Mouse (Mus musculus) embryo, embryonic 9.5 days (tissue): ENCODE results near the gene Haus3.

ENCODE experiments used
- DNase-seq: peaks from one replicate; pipeline ENCODE4 v3.0.0-alpha.2; 2017; ENCODE audit errors: extremely low spot score

The Haus3 gene

DNA sequence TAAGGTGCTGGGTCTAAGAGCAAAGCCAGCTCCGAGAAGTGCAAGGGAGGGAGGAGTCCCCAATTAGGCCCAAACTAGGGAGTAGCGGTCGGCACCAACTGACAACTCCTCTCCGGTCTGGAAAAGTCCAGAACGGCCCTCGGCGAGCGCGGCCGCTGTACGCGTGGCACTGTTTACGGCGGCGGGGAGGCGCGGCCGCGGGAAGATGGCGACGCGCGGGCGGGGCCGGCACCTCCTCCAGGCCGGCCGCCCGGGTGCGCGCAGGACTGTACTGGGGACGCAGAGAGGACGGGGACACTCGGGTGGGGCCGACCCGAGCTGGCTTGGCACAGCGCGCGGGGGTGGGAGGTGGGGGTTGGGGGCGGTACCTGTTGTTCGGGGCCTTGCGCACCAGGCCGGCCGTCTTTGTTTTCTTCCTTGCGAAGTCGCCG is 17.6 kb upstream of the Haus3 start:
- peak; percentile 36 for DNase-seq

- DNase-seq: no peak
These were observed 17.1 kb upstream of the Haus3 start for GRCm38 (mm10) chr5:34186391-34186790.

- DNase-seq: no peak
These were observed 16.5 kb upstream of the Haus3 start for GRCm38 (mm10) chr5:34185791-34186190.

DNA sequence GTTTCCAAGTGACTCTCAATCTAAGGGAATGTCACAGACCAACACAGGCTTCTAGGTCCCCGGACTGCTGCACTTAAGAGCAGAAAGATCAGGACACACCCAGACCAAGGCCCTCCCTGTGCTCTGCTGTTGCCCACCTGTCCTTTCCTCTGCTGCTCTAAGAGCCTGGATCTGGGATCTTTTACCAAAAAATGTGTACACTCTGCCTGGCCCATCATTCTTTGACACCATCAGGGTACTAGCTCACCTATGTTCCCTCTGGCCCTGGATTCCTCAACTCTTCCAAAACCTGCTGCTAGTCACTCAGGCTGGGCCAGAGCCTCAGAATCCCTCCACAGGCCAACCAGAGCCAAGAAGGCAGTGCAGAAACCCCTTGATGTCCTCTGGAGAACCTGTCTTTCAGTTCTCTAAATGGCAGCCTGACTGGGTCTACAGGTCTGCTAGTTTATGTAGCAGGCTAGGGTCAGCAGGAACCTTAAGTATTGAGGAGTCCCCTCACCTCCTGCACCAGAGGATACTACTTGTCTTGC is 15.8 kb upstream of the Haus3 start:
- no peak for DNase-seq

DNA sequence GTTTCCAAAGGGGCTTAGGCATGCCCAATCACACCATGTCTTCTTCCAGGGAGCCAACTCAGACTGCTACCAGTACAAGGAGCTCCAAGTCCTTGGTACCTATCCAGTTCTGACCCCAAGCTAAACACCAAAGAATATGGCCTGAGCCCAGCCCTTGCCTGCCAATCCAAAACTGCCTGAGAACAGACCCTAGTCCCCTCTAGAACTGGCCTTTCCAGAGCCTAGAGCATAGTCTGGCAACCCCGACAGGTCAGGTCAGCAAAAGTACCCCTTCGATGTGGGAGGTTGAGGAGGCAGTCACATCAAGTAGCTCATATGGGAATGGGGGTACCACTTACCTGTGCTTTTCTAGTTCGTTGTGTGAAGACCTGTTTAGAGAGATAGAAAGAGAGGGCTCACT is 14.6 kb upstream of the Haus3 start:
- no peak for DNase-seq

GRCm38 (mm10) chr5:34183156-34183880 is 14.0 kb upstream of the Haus3 start:
- DNase-seq: no peak

DNA sequence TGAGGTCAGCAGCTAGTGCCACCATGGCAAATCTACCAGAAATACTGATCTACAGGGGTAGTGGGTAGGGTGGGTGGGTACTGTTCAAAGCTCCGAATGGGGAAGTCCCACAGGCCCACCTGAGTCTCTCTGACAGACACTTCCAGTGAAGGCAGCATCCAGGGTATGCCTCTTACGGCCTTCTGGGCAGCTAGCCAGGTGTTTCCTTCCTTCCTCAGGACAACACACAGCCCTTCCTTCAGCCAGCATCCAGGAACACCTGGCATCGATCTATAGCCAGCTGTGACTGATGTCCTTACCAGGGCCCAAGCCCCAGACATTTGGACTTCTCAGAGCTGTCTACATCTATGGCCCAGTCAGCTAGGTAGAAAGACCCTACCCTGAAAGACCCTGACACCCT is 13.2 kb upstream of the Haus3 start:
- no peak for DNase-seq

- DNase-seq: no peak
These were observed 8.5 kb upstream of the Haus3 start for GRCm38 (mm10) chr5:34177821-34178220.

DNA sequence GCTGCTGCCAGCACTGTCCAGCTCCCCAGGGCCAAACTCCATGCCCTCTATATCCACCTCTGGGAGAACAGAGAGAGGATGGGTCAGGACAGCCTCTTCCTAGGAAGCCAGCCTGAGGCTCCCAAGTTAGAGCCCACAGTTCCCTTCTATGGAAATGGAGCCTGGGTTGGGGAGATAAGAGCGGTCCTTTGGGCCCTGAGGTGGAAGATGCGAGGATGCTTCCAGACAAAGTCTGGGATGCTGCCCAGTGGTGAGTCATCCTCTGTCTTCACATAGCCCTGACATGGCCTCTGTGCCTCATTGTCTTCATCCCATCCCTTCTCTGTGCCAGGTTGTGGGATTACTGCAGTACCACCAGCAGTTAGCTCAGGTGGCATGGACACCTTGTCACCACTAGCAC is 7.8 kb upstream of the Haus3 start:
- no peak for DNase-seq

GRCm38 (mm10) chr5:34176691-34177090 is 7.4 kb upstream of the Haus3 start:
- no peak for DNase-seq

- DNase-seq: no peak
These were observed 6.0 kb upstream of the Haus3 start for GRCm38 (mm10) chr5:34175403-34175694.

GRCm38 (mm10) chr5:34174550-34175402 is 5.4 kb upstream of the Haus3 start:
- no peak for DNase-seq

GRCm38 (mm10) chr5:34174021-34174420 is 4.7 kb upstream of the Haus3 start:
- no peak for DNase-seq

- DNase-seq: no peak
These were observed 1.4 kb upstream of the Haus3 start for GRCm38 (mm10) chr5:34170726-34171125.

GRCm38 (mm10) chr5:34169954-34170353 is 627 bp upstream of the Haus3 start:
- DNase-seq: no peak

DNA sequence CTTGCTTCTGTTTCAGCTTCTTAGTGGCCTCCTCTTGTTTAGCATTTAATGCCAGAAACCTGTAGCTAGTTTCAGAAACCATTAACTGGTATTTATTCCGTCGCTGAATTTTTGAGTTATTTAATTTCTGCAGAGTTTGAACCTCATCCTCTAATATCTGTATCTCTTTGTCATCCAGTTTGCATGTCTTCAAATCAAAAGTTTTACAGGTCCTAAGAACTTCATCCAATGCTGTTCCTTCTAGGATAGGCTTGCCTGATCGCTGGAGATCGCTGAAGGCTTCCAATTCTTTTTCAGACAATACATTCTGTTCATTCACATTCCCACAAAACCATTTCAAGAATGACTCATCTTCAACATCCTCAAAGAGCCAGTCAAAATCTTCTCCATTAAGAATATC is 1.5 kb downstream of the Haus3 start:
- no peak for DNase-seq

DNA sequence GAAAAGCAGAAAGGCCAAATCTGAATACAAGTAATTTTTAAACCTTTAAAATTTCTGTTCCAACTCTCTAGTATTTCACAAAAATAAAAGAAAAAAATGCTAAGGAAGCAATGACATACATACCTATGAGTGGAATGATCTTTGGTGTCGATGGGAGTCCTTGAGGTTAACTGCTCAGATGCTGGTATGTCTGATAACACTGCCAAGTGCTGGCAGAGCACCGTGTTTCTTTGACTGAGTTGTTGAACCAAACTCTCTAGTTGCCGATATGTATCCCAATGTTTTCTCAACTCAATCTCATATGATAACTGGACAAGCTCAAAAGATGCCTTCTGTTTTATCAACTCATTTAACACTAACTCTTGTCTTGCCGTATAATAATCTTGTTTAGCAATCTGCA is 3.5 kb downstream of the Haus3 start:
- no peak for DNase-seq

GRCm38 (mm10) chr5:34148476-34148875 is 20.9 kb downstream of the Haus3 start:
- no peak for DNase-seq

GRCm38 (mm10) chr5:34147554-34147953 is 21.8 kb downstream of the Haus3 start:
- DNase-seq: no peak

DNA sequence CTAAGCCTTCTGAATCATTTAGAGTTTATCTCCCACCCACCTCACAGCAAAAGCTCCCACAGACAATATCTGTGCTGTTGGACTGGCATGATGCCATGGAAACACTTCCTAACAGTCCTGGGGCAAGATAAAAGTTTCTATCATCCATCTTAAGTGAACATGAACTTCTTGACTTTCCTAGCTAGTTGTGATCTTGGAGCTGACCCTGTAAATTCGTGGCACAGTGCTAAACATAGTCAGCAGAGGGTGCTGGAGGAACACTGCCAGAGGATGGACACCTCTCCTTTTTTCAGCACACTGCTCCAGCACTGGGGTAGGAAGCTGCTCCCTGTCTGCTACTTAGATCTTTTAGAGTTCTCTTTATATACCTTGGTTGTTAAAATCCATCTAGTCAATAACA is 29.6 kb downstream of the Haus3 start:
- DNase-seq: peak; percentile 14

- DNase-seq: no peak
These were observed 36.6 kb downstream of the Haus3 start for GRCm38 (mm10) chr5:34132731-34133130.

DNA sequence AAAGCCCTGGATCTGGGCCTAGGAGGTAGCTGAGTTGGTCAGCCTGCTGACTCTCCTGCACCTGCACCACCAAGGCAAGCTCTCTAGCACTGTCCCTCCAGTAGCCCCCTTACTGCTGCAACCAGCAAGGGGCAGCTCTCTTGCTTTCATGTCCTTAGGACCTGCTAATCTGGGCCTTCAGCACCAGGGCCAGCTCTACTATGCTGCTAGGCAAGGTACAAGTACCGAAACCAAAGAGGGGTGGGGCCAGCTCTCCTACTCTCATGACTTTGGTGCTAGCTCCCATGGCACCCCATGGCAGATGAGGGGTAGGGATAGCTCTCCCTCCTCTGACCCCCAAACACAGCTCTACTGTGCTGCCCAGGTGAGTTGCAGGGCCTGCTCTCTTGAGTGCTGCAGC is 45.2 kb downstream of the Haus3 start:
- peak; percentile 2 for DNase-seq
